Mouse (Mus musculus): ENCODE data around the gene Sik3.

DNA sequence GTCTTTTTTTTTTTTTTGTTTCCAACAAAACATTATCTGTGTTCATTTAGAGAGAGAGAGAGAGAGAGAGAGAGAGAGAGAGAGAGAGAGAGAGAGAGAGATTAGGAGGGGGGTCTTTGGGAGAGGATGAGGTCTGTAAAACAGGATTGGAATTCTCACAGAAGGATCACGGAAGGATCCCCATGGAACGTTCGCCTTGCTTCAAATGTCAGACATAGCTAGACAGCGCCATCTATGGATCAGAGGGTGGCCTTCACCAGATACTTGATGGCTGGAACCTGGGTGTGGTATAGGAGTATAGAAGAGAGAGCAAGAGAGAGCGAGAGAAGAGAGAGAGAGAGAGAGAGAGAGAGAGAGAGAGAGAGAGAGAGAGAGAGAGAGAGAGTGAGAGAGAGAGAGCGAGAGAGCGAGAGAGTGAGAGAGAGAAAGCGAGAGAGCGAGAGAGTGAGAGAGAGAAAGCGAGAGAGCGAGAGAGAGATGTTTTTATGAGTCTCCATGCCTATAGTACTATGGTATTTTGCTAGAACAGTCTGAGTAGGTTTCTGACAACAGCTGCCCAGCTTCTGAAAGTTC, 234.2 kb downstream of the Sik3 start:
- TF ChIP-seq CTCF (IDR thresholded peaks at IDR 0.05) (peak; percentile 70), POLR2A (IDR thresholded peaks at IDR 0.05; ENCODE audit: insufficient read depth, low read depth, low read length) (no peak)
